Mouse (Mus musculus) olfactory bulb, adult 2 months (tissue): Measurements from ENCODE around the gene Vav1.
A peak's percentile ranks its signal among the peaks of the same experiment; 100 is the strongest.

ENCODE experiments used
- CTCF ChIP-seq: fragments of 200-500 bp; IDR thresholded peaks from 2 replicates; pipeline ENCODE4 v1.5.1; 2012; ENCODE audit warnings: low read depth, mild to moderate bottlenecking, low read length, moderate library complexity; ENCODE audit not compliant: insufficient read depth
- POLR2A ChIP-seq: fragments of 200-500 bp; IDR thresholded peaks from 2 replicates; pipeline ENCODE4 v1.6.1; 2012; ENCODE audit warnings: mild to moderate bottlenecking, low read depth, low read length, moderate library complexity; ENCODE audit not compliant: insufficient read depth

- no peak for TF ChIP-seq POLR2A
- TF ChIP-seq CTCF: peak; percentile 87
These were observed 56.9 kb downstream of the Vav1 start for GRCm38 (mm10) chr17:57335673-57336303.
